Mouse (Mus musculus): ENCODE data around the gene Sirt4.
A peak's percentile ranks its signal among the peaks of the same experiment; 100 is the strongest.

Gene Sirt4

GRCm38 (mm10) chr5:115490638-115491000 lies 6.1 kb upstream of the Sirt4 start:
- DNase-seq, result no peak

DNA sequence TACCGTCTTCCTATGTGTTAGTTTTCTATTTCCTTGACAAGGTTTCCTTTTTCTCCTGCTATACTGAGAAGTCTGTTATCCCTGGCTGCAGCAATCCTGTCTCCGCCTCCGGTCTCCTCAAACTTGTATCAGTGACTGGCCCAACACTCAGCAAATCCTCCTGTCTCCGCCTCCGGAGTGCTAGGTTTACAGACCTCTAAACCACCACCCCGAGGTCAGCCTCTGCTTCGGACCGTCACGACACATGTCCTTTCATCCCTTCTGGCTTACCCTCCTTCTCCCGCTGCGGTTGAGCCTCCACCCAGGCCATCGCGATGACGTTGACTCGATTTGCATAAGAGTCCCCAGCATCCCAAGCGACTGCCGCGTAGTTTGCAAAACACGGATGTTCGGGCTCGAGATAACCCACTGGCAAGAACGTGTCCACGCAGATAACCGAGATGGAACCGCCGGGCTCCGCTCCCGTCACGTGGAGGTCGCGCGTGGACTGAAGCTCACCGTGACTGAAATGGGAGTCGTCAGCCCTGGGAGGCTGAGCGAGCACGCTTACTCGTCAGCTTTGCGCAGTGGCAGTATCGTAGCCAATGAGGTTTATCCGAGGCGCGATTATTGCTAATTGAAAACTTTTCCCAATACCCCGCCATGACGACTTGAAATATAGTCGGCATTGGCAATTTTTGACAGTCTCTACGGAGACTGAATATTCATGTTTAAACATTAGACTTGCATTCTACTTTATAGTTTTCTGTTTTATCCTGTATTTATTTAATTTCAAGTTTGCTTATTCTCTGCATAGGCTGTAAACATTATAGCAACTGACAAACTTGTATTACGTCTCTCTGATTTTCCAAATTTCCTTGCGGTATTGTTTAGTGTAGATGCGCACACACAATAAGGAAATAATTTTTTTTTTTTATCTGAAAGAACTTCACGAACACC lies 5.4 kb upstream of the Sirt4 start:
- peak; percentile 77 to 83 for DNase-seq

GRCm38 (mm10) chr5:115488841-115489698 lies 4.5 kb upstream of the Sirt4 start:
- peak; percentile 64 to 77 for DNase-seq

GRCm38 (mm10) chr5:115487942-115488580 lies 3.5 kb upstream of the Sirt4 start:
- DNase-seq, result no peak

DNA sequence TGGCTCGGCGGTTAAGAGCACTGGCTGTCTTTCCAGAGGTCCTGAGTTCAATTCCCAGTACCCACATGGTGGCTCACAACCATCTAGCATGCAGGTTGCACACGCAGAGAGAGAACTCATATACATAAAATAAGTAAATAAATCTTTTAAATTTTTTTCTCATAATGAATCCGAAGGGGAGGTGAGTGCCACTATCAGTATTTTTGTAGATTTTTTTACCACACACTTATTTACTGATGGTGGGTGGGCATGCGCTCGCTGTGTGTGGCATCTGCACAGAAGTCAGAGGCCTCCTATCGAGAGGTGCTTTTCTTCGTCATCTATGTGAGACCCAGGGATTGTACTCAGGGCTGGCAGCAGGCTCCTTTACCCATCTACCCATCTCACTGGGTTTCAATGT lies 2.8 kb upstream of the Sirt4 start:
- DNase-seq, result no peak

- DNase-seq, result no peak
Measured at GRCm38 (mm10) chr5:115486726-115487125, 2.2 kb upstream of the Sirt4 start.

DNA sequence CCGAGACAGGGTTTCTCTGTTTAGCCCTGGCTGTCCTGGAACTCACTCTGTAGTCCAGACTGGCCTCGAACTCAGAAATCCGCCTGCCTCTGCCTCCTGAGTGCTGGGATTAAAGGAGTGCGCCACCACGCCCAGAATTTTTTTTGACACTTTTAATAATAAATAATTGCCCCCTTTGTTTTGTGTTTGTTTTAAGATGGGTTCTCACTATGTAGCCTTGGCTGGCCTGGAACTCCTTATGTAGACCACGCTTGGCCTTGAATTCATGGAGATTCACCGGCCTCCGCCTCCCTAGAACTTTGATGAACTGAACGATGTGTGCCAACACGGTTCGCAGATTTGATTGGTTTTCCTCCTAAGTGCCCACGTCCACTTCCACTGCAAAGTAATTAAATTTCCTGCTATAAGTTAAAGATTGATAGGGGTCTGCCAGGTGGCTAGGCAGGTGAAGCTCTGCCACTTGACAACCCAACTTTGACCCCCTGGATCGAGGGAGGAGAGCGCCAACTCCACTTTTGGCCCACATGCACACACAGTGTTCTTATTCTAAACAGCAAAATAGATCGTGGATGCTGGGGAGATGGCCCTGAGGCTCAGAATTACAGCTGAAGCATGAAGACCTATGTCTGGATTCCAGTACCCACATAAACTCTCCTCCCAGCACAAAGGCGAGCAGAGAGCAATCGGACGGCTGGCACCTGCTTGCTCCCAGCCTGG lies 1.1 kb upstream of the Sirt4 start:
- no peak for DNase-seq

DNA sequence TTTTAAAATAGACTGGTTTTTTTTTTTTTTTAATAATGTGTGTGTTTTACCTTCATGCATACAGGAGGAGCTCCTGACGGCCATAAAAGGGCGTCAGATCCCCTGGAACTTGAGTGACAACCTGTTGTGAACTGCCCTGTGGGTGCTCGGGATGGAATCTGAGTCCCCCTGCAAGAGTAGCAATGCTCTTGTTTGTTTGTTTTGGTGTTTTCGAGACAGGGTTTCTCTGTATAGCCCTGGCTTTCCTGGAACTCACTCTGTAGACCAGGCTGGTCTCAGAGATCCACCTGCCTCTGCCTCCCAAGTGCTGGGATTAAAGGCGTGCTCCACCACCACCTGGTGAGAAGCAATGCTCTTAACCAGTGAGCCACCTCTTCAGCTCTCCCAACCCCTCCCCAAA lies 471 bp upstream of the Sirt4 start:
- no peak for DNase-seq

- DNase-seq, result no peak
Measured at GRCm38 (mm10) chr5:115483385-115483784, 1.1 kb downstream of the Sirt4 start.

DNA sequence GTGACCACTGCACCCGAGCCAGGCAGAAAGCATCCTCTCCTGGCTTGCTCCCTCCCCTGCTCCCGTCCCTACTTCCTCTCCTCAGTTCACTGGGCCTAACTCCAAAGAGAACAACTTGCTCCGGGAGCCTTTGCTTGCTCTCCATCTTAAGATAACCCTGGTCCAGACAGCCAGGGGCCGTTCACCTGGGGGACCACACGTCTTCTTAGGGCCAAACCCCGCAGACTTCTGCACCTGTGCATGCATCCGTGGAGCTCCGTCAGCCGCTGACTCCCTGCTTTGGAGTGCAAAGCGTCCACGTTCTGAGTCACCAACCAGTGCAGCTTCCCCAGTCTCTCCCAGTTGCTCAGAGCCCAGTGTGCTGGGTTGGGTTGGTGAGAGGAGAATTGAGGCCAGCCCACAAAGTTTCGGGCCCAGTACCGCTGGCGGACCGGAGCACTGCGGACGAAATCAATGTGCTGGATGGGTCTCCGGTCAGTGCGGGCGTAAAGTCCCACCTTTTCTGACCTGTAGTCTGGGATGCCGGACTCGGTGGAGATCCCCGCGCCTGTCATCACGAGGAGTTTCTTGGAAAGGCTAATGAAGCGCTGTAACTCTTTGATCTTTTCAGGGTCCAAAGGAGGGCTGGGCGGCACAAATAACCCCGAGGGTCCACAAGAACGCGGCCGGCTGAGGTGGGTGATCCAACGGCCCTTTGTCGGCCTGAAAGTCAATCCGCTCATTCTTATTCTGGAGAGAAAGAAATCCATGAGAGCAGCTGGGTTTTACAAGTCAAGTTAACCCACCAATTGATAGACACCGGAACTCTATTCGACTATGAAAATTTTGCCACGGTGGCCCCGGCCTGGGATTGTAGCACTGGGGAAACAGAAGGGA lies 1.9 kb downstream of the Sirt4 start:
- DNase-seq, result no peak

DNA sequence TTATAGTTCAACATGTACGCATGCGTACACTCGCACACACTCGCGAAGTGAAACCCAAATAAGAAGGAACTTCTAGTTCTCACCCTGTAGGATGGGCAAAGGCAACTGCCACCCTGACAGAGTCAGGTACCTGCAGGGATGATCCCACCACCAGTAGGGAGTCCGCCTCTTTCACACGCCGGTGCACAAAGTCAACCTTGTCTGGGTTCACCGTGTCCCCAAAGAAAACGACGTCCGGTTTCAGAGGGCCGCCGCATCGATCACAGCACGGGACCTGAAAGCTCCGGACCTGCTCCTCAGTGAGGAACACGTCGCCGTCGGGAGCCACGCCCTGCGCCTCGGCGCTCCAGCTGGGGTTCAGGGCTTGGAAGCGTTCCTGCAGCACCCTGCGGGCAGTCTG lies 4.4 kb downstream of the Sirt4 start:
- peak in 1 of 2 experiments; percentile 33 for DNase-seq

GRCm38 (mm10) chr5:115479561-115479960 lies 5.0 kb downstream of the Sirt4 start:
- no peak for DNase-seq

- no peak for DNase-seq
Measured at GRCm38 (mm10) chr5:115476107-115476727, 8.3 kb downstream of the Sirt4 start.

DNA sequence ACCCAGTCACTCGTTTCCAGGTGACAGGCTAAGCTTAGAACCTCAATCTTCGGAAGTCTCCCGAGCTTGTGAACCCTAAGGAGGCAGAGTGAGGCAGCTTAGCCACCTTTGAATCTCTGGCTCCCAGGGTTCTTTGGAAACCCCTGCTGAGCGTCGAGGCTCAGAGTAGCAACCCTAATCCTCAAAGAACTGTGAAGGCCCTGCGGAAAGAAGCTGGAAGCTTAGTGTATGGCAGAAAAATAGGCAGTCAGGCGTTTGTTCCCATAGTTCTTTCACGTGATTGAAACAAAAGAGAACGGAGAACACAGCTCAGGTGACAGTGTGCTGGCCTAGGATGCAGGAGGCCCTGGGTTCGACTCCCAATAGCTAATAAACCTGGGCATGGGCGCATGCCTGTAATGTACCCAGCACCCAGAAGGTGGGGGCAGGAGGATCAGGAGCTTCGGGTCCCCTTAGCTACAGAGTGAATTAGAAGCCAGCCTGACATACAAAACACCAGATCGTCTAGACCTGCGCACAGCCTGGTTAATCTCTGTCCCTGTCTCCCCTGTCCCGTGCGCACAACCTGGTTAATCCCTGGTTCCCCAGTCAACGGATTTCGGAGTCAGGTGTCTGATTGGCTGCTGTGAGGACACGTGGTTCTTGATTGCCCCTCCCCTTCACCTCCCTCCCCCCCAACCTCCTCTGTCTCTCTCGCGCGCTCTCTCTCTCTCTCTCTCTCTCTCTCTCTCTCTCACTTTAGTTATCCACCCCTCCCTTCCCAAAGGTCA lies 9.0 kb downstream of the Sirt4 start:
- DNase-seq, result no peak

DNA sequence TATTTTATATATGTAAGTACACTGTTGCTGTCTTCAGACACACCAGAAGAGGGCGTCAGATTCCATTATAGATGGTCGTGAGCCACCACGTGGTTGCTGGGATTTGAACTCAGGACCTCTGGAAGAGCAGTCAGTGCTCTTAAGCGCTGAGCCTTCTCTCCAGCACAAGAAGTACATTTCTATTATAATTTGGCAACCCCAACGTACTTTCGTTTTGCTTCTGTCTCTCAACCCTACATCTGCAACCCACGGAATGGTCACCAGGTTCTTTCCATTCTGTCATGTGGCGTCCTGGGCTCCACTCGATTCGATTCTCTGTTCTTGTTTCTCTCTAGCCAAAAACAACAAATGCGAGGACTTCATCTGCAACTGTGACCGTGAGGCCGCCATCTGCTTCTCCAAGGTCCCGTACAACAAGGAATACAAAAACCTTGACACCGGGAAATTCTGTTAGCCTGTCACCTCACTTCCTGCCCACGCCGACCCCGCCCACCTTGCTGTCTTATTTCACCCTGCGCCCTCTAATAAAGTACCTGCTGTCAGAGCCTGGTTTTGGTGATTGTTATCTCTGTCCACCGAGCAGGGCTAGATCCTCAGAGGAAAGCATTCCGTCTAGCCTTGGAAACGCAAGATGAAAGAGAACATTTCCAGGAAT lies 10.2 kb downstream of the Sirt4 start:
- DNase-seq, result no peak

DNA sequence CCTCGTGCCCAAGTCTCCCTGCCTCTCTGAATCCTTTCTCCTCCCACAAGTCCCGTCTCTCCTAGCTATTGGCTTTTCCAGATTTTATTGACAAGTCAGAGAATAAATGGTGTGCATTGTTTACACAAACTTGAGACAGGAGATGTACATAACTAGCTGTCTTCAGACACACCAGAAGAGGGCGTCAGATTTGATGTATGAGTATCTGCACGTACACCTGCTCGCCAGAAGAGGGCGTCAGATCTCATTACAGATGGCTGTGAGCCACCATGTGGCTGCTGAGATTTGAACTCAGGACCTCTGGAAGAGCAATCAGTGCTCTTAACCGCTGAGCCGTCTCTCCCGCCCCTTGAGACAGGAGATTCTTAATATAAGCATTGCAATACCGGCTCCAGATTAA lies 11.3 kb downstream of the Sirt4 start:
- no peak for DNase-seq

DNA sequence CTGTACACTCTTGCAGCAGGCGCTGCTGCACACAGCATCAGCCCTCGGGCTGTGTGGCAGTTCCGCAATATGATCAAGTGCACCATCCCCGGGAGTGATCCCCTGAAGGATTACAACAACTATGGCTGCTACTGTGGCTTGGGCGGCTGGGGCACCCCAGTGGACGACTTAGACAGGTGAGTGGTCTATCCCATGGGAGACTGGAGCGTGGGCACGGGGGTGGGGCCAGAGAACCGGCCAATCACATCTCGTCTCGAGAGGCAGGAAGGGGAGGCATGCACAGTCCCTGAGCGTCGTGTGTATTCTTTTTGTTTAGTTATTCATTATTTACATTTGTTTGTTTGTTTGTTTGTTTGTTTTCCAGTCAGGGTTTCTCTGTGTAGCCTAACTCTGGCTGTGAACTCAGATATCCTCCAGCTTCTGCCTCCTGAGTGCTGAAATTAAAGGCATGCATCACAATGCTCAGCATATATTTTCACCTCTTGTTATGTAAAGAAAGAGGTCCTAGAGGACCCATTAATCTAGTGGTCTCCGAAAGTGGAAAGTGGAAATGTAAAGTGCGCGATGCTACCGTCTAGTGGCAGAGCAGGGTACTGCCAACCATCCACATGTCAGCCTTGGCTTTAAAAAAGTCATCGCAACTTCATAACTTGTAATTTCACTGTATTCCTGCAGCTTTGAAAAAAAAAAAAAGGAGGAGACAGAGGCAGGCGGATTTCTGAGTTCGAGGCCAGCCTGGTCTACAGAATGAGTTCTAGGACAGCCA lies 13.6 kb downstream of the Sirt4 start:
- DNase-seq, result peak in 1 of 2 experiments; percentile 69

- no peak for DNase-seq
Measured at GRCm38 (mm10) chr5:115469791-115470190, 14.7 kb downstream of the Sirt4 start.

Measured in spleen, adult 18-20 months (tissue).